Mouse (Mus musculus) MEL (cell line): ENCODE data around the gene Fcgr1. TPM values are rescaled to one million over a fixed set of nuclear protein-coding genes. Genes with fewer than 3 reads are reported as not detected.

Source experiments
- DNase-seq: peaks from one replicate; pipeline ENCODE4 v3.0.0; 2011; ENCODE audit warnings: low read depth, low spot score
- H3K27ac ChIP-seq: 2 replicates; pipeline ENCODE4 v1.5.1; 2012; ENCODE audit warnings: low read depth, mild to moderate bottlenecking, control low read depth, low read length, moderate library complexity; ENCODE audit not compliant: control insufficient read depth
- H3K27me3 ChIP-seq, 2 experiments: fragments of 150-350 bp in 1 of 2; sonication (generic) in 1 of 2; 2 replicates each; pipeline ENCODE4 v1.6.1; 2012; ENCODE audit warnings: low read length in 2 of 2, mild to moderate bottlenecking in 2 of 2, improper control_type of control experiment in 1 of 2, moderate library complexity in 1 of 2; ENCODE audit not compliant: insufficient read depth in 2 of 2, control insufficient read depth in 1 of 2
- H3K36me3 ChIP-seq, 2 experiments: 2 replicates each; pipeline ENCODE4 v1.6.1; 2012 to 2014; ENCODE audit warnings: low read length in 2 of 2, improper control_type of control experiment in 1 of 2, inconsistent platforms in 1 of 2, mild to moderate bottlenecking in 1 of 2; ENCODE audit not compliant: insufficient read depth in 2 of 2, control insufficient read depth in 1 of 2
- H3K4me1 ChIP-seq, 2 experiments: fragments of 150-350 bp in 1 of 2; sonication (generic) in 1 of 2; 2 replicates each; pipeline ENCODE4 v1.6.1; 2012; ENCODE audit warnings: low read length in 2 of 2, improper control_type of control experiment in 1 of 2, mild to moderate bottlenecking in 1 of 2; ENCODE audit not compliant: insufficient read depth in 2 of 2, control insufficient read depth in 1 of 2
- H3K4me3 ChIP-seq, 2 experiments: fragments of 150-350 bp in 1 of 2; sonication (generic) in 1 of 2; 2 replicates each; pipeline ENCODE4 v1.5.1; 2012; ENCODE audit warnings: low read depth in 2 of 2, low read length in 2 of 2, mild to moderate bottlenecking in 2 of 2, moderate library complexity in 2 of 2, control low read depth in 1 of 2, improper control_type of control experiment in 1 of 2; ENCODE audit not compliant: control insufficient read depth in 1 of 2, insufficient read depth in 1 of 2
- H3K79me2 ChIP-seq: 2 replicates; pipeline ENCODE4 v1.6.1; 2012; ENCODE audit warnings: mild to moderate bottlenecking, low read length, moderate library complexity; ENCODE audit not compliant: control insufficient read depth, poor library complexity, insufficient read depth
- H3K9ac ChIP-seq: 2 replicates; pipeline ENCODE4 v1.6.1; 2012; ENCODE audit warnings: low read depth, mild to moderate bottlenecking, control low read depth, low read length, moderate library complexity; ENCODE audit not compliant: control insufficient read depth, poor library complexity, severe bottlenecking
- H3K9me3 ChIP-seq: fragments of 150-350 bp; sonication (generic); replicated peaks from 2 replicates; pipeline ENCODE4 v1.6.1; 2012; ENCODE audit warnings: mild to moderate bottlenecking, low read length, improper control_type of control experiment, moderate library complexity; ENCODE audit not compliant: insufficient read depth
- BHLHE40 ChIP-seq: IDR thresholded peaks from 2 replicates; pipeline ENCODE4 v1.6.1; 2012; ENCODE audit warnings: low read depth, mild to moderate bottlenecking, inconsistent platforms, low read length, improper control_type of control experiment, borderline replicate concordance
- E2F4 ChIP-seq: IDR thresholded peaks from 2 replicates; pipeline ENCODE4 v1.6.1; 2011; ENCODE audit warnings: low read depth, low read length, improper control_type of control experiment, borderline replicate concordance
- GATA1 ChIP-seq: IDR thresholded peaks from 2 replicates; pipeline ENCODE4 v1.6.1; 2011; ENCODE audit warnings: low read depth, low read length, improper control_type of control experiment
- HCFC1 ChIP-seq: IDR thresholded peaks from 2 replicates; pipeline ENCODE4 v1.6.1; 2012; ENCODE audit warnings: low read depth, mild to moderate bottlenecking, inconsistent platforms, low read length, improper control_type of control experiment, moderate library complexity
- MAFK ChIP-seq: IDR thresholded peaks from 2 replicates; pipeline ENCODE4 v1.6.1; 2011; ENCODE audit warnings: low read depth, mild to moderate bottlenecking, low read length, improper control_type of control experiment, borderline replicate concordance
- MAZ ChIP-seq: IDR thresholded peaks from 2 replicates; pipeline ENCODE4 v1.6.1; 2012; ENCODE audit warnings: low read depth, mild to moderate bottlenecking, inconsistent platforms, low read length, improper control_type of control experiment
- MEF2A ChIP-seq: IDR thresholded peaks from 2 replicates; pipeline ENCODE4 v1.6.1; 2014; ENCODE audit warnings: low read depth, mild to moderate bottlenecking, inconsistent platforms, low read length, improper control_type of control experiment; ENCODE audit not compliant: poor library complexity, insufficient replicate concordance, severe bottlenecking; ENCODE audit errors: extremely low read depth
- MXI1 ChIP-seq: IDR thresholded peaks from 2 replicates; pipeline ENCODE4 v1.6.1; 2011; ENCODE audit warnings: mild to moderate bottlenecking, low read depth, low read length, improper control_type of control experiment
- MYB ChIP-seq: IDR thresholded peaks from 2 replicates; pipeline ENCODE4 v1.6.1; 2011; ENCODE audit warnings: mild to moderate bottlenecking, low read depth, low read length, improper control_type of control experiment
- NRF1 ChIP-seq: IDR thresholded peaks from 2 replicates; pipeline ENCODE4 v1.6.1; 2014; ENCODE audit warnings: low read depth, mild to moderate bottlenecking, inconsistent platforms, low read length, improper control_type of control experiment, moderate library complexity; ENCODE audit not compliant: poor library complexity, insufficient read depth, severe bottlenecking
- POLR2AphosphoS2 ChIP-seq: IDR thresholded peaks from 2 replicates; pipeline ENCODE4 v1.6.1; 2011; ENCODE audit warnings: low read length, improper control_type of control experiment
- POLR2AphosphoS5 ChIP-seq: IDR thresholded peaks from 2 replicates; pipeline ENCODE4 v1.6.1; 2012; ENCODE audit warnings: low read depth, borderline replicate concordance, mild to moderate bottlenecking, inconsistent platforms, low read length, moderate library complexity, mixed read lengths
- RAD21 ChIP-seq: IDR thresholded peaks from 2 replicates; pipeline ENCODE4 v1.6.1; 2011; ENCODE audit warnings: mild to moderate bottlenecking, low read depth, low read length, improper control_type of control experiment
- SMC3 ChIP-seq: IDR thresholded peaks from 2 replicates; pipeline ENCODE4 v1.6.1; 2011; ENCODE audit warnings: low read depth, low read length, improper control_type of control experiment
- TAL1 ChIP-seq: IDR thresholded peaks from 2 replicates; pipeline ENCODE4 v1.6.1; 2012; ENCODE audit warnings: mild to moderate bottlenecking, inconsistent platforms, low read length, moderate library complexity, mixed read lengths
- USF1 ChIP-seq: IDR thresholded peaks from 2 replicates; pipeline ENCODE4 v1.6.1; 2014; ENCODE audit warnings: low read depth, mild to moderate bottlenecking, inconsistent platforms, low read length, improper control_type of control experiment, moderate library complexity
- USF2 ChIP-seq, 2 experiments: IDR thresholded peaks; 2 replicates each; pipeline ENCODE4 v1.6.1; 2011 to 2012; ENCODE audit warnings: improper control_type of control experiment in 2 of 2, low read length in 2 of 2, borderline replicate concordance in 1 of 2, inconsistent platforms in 1 of 2, low read depth in 1 of 2, mild to moderate bottlenecking in 1 of 2; ENCODE audit not compliant: insufficient read depth in 1 of 2
- ZMIZ1 ChIP-seq: IDR thresholded peaks from 2 replicates; pipeline ENCODE4 v1.6.1; 2012; ENCODE audit warnings: low read depth, mild to moderate bottlenecking, inconsistent platforms, low read length, improper control_type of control experiment, moderate library complexity
- ZNF384 ChIP-seq: IDR thresholded peaks from 2 replicates; pipeline ENCODE4 v1.6.1; 2012; ENCODE audit warnings: low read depth, mild to moderate bottlenecking, inconsistent platforms, low read length, improper control_type of control experiment
- polyA plus RNA-seq, 2 experiments: library from polyadenylated mRNA; stranded (reverse) in 1 of 2; unstranded in 1 of 2; fragments of >175 nt in 1 of 2; fragments of >200 nt in 1 of 2; gene quantifications; 2 replicates each; pipeline versions ENCODE4 v1.2.1 to v1.2.4; 2012; ENCODE audit warnings: low replicate concordance in 2 of 2, low read depth in 1 of 2; ENCODE audit not compliant: insufficient read length in 2 of 2, insufficient read depth in 1 of 2, missing spikeins in 1 of 2
- total RNA-seq: library from RNA; depleted of rRNA; stranded (reverse); fragments of 300-350 nt; gene quantifications from 2 replicates; pipeline ENCODE4 v1.2.3, GENCODE M21; 2012

Fcgr1 gene
- total and polyA plus RNA-seq, 3 experiments, result 2.8 to 4.7 TPM; not detected in 1

DNA sequence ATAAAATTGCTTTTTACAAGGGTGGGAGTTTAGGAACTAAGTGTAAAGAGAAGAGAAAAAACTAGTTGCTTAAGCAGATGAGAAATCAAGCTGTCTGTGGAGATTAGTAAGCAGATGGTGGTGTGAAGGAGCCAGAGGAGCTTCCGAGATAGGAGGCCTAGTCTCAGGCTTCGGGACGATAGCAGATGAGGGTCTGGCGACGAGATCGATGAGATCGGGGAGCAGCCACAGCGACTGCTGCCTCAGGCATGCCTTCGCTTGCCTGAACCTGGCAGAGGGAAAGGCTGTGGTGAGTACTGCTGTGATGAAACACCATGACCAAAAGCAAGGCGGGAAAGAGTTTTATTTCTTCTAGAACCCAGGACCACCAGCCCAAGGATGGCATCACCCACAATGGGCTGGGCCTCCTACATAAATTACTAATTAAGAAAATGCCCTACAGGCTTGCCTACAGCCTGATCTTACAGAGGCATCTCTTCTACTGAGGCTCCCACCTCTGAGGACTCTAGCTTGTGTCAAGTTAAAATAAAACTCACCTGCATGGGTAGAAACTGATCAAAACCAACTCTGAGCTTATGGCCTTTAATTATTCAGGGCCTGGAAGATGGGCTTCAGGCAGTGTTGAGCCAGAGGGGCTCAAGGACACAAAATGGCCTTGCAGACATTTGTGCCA is 39.0 kb downstream of the Fcgr1 start:
- Histone ChIP-seq H3K4me1 (peaks cover 28 to 56% of the 10 kb centered on the region in 2 experiments), H3K36me3 (peaks cover 0 to 54% of the 10 kb centered on the region in 2 experiments; a peak in 2 of 4 replicates), H3K9me3 (no peaks in the 10 kb centered on the region), H3K27me3 (no peaks in the 10 kb centered on the region), H3K4me3 (peak overlapping the region; percentile 24 to 38), H3K9ac (peak overlapping the region; percentile 57), H3K79me2 (no peaks in the 10 kb centered on the region), H3K27ac (peak overlapping the region; percentile 65)
- DNase-seq, result peak; percentile 97
- no peak for TF ChIP-seq POLR2AphosphoS5
- peak; percentile 95 for TF ChIP-seq TAL1
- no peak for TF ChIP-seq GATA1
- TF ChIP-seq POLR2AphosphoS2, result no peak
- no peak for TF ChIP-seq ZMIZ1
- TF ChIP-seq NRF1, result no peak
- no peak for TF ChIP-seq HCFC1

DNA sequence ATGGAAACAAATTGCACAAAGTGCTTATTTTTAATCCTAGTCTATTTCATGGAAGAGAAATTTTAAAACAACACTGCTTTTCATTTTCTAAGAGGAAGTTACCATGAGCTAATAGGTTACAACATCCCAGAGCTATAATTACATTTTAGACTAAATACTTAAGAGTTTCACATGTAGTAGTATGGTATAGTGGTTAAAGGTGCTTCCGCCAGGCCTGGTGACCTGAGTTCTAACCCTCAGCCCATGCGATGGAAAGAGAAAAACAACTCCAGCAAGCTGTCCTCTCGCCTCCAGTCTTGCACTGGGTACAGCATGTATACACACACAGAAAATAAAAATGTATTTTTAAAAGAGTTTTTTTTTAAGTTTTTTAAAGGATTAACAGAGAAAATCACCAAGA is 42.0 kb downstream of the Fcgr1 start:
- H3K4me3 ChIP-seq, result no peak overlapping the region
- DNase-seq, result no peak
- peaks cover 23 to 40% of the 10 kb centered on the region in 2 experiments for H3K4me1 ChIP-seq
- no peak overlapping the region for H3K27ac ChIP-seq
- H3K9me3 ChIP-seq, result no peaks in the 10 kb centered on the region
- H3K79me2 ChIP-seq, result no peaks in the 10 kb centered on the region
- H3K36me3 ChIP-seq, result peaks cover 0 to 56% of the 10 kb centered on the region in 2 experiments; a peak in 2 of 4 replicates
- H3K27me3 ChIP-seq, result no peaks in the 10 kb centered on the region
- no peak overlapping the region for H3K9ac ChIP-seq
- TF ChIP-seq USF1 (no peak), MAZ (no peak), POLR2AphosphoS5 (no peak), E2F4 (no peak), MAFK (no peak), RAD21 (no peak), USF2 (IDR thresholded peaks at IDR 0.05; ENCODE audit: borderline replicate concordance in 1 of 2, insufficient read depth in 1 of 2, low read depth in 1 of 2, low read length in 2 of 2) (no peak), POLR2AphosphoS2 (no peak), MXI1 (no peak), ZNF384 (no peak), MYB (no peak), SMC3 (no peak), MEF2A (no peak), BHLHE40 (no peak), TAL1 (no peak), NRF1 (no peak)
